8 mouse cellular contexts compared by ENCODE assay signal in the genomic region with DNA sequence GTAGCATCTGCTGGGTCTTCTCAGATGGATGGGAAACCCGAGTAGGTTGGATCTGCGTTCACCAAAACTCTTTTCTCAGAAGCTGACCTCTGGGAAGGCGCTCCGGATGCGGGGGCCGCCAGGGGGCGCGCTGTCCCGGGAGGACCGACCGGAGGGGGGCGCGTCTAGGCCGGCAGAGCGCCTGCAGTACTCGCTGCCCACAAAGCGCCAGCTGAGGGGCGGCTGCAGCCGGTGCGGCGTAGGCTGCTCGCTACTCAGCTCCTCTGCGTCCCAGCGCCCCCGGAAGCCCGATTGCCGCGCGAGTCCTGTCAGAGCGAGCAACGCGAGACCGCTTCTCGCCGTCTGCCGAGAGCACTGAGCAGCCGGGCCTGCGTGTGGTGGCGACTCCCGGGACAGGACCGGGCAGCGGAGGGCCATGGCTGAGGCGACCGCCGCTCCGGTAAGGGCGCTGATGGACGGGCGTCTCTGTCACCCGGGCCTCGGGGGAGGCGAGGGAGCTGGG. TPM values are rescaled to one million over a fixed set of nuclear protein-coding genes. Genes with fewer than 3 reads are reported as not detected.
A peak's percentile ranks its signal among the peaks of the same experiment; 100 is the strongest.
DNase-seq lines count a peak whose midpoint lies in the region; ATAC-seq and TF ChIP-seq lines count a peak whose summit lies in the region.

A gene (plus strand): TSS at position 180 of the 502 bp plus-strand sequence.

- peak; percentile 68 for TF ChIP-seq POLR2A in CH12.LX (IDR thresholded peaks at IDR 0.05; ENCODE audit: low read depth, low read length)

- H3K79me2 ChIP-seq in CH12.LX (replicated peaks; ENCODE audit: control insufficient read depth, extremely low read depth, insufficient read depth, poor library complexity, severe bottlenecking), result peaks cover 7% of the 10 kb centered on the region; the same call in 1 of the 2 replicates

- H3K4me2 ChIP-seq in CH12.LX (ENCODE audit: insufficient read depth, low read depth, poor library complexity, severe bottlenecking), result peak within 1 kb of the TSS; percentile 70
- H3K4me2 ChIP-seq in heart, embryonic 15.5 days, result peak within 1 kb of the TSS; percentile 78
- H3K4me2 ChIP-seq in liver, embryonic 13.5 days, result peak within 1 kb of the TSS; percentile 94
- peak within 1 kb of the TSS; percentile 58 for H3K4me2 ChIP-seq in stomach, embryonic 14.5 days (replicated peaks; ENCODE audit: low read depth, low read length)

- peaks cover 2 to 18% of the 10 kb centered on the region in 2 experiments for H3K4me1 ChIP-seq in CH12.LX (ENCODE audit: control insufficient read depth in 1 of 2, insufficient read depth in 2 of 2)
- peaks cover 15% of the 10 kb centered on the region for H3K4me1 ChIP-seq in forebrain, embryonic 10.5 days
- H3K4me1 ChIP-seq in heart, embryonic 15.5 days (replicated peaks), result peaks cover 18% of the 10 kb centered on the region
- peaks cover 41% of the 10 kb centered on the region for H3K4me1 ChIP-seq in liver, embryonic 13.5 days (replicated peaks)
- 0 out of 2 replicates have a peak, but pooled peaks cover 5% of the 10 kb centered on the region for H3K4me1 ChIP-seq in stomach, embryonic 14.5 days (ENCODE audit: control insufficient read depth, insufficient read depth, low read length)

- DNase-seq in CH12.LX (ENCODE audit: extremely low read depth), result peak; percentile 87
- peak; percentile 86 for DNase-seq in c-Kit-positive CD71-negative TER-119-negative erythroid progenitor cells, embryonic 14.5 days (ENCODE audit: low read depth)
- DNase-seq in forebrain, embryonic 10.5 days (ENCODE audit: extremely low spot score, low spot score), result peak; percentile 94
- peak; percentile 94 to 97 for DNase-seq in kidney, postnatal 25 days
- DNase-seq in liver, embryonic 13.5 days, result peak; percentile 92
- DNase-seq in natural killer cell, adult 2 months (ENCODE audit: low spot score in 2 of 2), result peak; percentile 94 to 96

- no peaks in the 10 kb centered on the region for H3K9me3 ChIP-seq in CH12.LX (replicated peaks; ENCODE audit: low read length)
- peaks cover 4% of the 10 kb centered on the region; the same call in 1 of the 2 replicates for H3K9me3 ChIP-seq in forebrain, embryonic 10.5 days
- no peaks in the 10 kb centered on the region for H3K9me3 ChIP-seq in heart, embryonic 15.5 days (replicated peaks)
- no peaks in the 10 kb centered on the region for H3K9me3 ChIP-seq in liver, embryonic 13.5 days (replicated peaks)
- H3K9me3 ChIP-seq in stomach, embryonic 14.5 days (ENCODE audit: control insufficient read depth, low read depth, low read length), result no peaks in the 10 kb centered on the region

- no peak for TF ChIP-seq EP300 in CH12.LX (IDR thresholded peaks at IDR 0.05; ENCODE audit: low read length)

- no peaks in the 10 kb centered on the region for H3K27me3 ChIP-seq in CH12.LX (replicated peaks)
- H3K27me3 ChIP-seq in forebrain, embryonic 10.5 days (ENCODE audit: poor library complexity, severe bottlenecking), result no peaks in the 10 kb centered on the region
- no peaks in the 10 kb centered on the region for H3K27me3 ChIP-seq in heart, embryonic 15.5 days
- H3K27me3 ChIP-seq in liver, embryonic 13.5 days, result no peaks in the 10 kb centered on the region
- no peaks in the 10 kb centered on the region for H3K27me3 ChIP-seq in stomach, embryonic 14.5 days (ENCODE audit: control insufficient read depth, insufficient read depth, low read length)

- H3K27ac ChIP-seq in CH12.LX (ENCODE audit: insufficient read depth, low read depth), result peak within 1 kb of the TSS; percentile 89
- peak within 1 kb of the TSS; percentile 94 for H3K27ac ChIP-seq in forebrain, embryonic 10.5 days
- H3K27ac ChIP-seq in heart, embryonic 15.5 days, result peak within 1 kb of the TSS; percentile 96
- H3K27ac ChIP-seq in liver, embryonic 13.5 days, result peak within 1 kb of the TSS; percentile 88
- H3K27ac ChIP-seq in stomach, embryonic 14.5 days (ENCODE audit: low read length), result peak within 1 kb of the TSS; percentile 95

- peak; percentile 95 for ATAC-seq in heart, embryonic 15.5 days (replicated peaks; ENCODE audit: insufficient number of reproducible peaks, insufficient read depth, low FRiP score, low read depth)
- peak; percentile 90 for ATAC-seq in liver, embryonic 13.5 days (ENCODE audit: low read depth)
- peak; percentile 95 for ATAC-seq in stomach, embryonic 14.5 days (ENCODE audit: insufficient number of reproducible peaks, insufficient read depth, low FRiP score, low read depth)

- in situ Hi-C loops in CH12.LX (cut with MboI; ENCODE audit: low pct_ligation_motif_present, low pct_unique_long_range_greater_than_20kb, low sequenced_read_pairs), result no loop called here

- peak in 1 of 2 experiments; percentile 100; a peak in 2 of 4 replicates for TF ChIP-seq CTCF in CH12.LX (conservative IDR thresholded peaks at IDR 0.05 in 1 of 2, IDR thresholded peaks at IDR 0.05 in 1 of 2; ENCODE audit: low read depth in 2 of 2, low read length in 2 of 2)

- peak within 1 kb of the TSS; percentile 91 to 99 (median 98) for H3K4me3 ChIP-seq in CH12.LX (replicated peaks in 1 of 3; ENCODE audit: low read depth in 2 of 3, low read length in 2 of 3, poor library complexity in 1 of 3)
- peak within 1 kb of the TSS; percentile 98 for H3K4me3 ChIP-seq in forebrain, embryonic 10.5 days
- H3K4me3 ChIP-seq in heart, embryonic 15.5 days, result peak within 1 kb of the TSS; percentile 85
- peak within 1 kb of the TSS; percentile 94 for H3K4me3 ChIP-seq in liver, embryonic 13.5 days (replicated peaks)
- peak within 1 kb of the TSS; percentile 98 for H3K4me3 ChIP-seq in stomach, embryonic 14.5 days (ENCODE audit: low read depth, low read length)

- 0% methylated on average over 52 of the region's 52 CpGs for WGBS in forebrain, embryonic 10.5 days
- under 1% methylated on average over 52 of the region's 52 CpGs for WGBS in heart, embryonic 15.5 days
- WGBS in liver, embryonic 13.5 days (ENCODE audit: insufficient replicate concordance), result under 1% methylated on average over 52 of the region's 52 CpGs
- under 1% methylated on average over 52 of the region's 52 CpGs for WGBS in stomach, embryonic 14.5 days

- TF ChIP-seq RAD21 in CH12.LX (IDR thresholded peaks at IDR 0.05; ENCODE audit: low read depth, low read length), result peak; percentile 45

- H3K9ac ChIP-seq in CH12.LX (ENCODE audit: insufficient read depth, low read depth), result peak within 1 kb of the TSS; percentile 80
- H3K9ac ChIP-seq in heart, embryonic 15.5 days, result peak within 1 kb of the TSS; percentile 95
- peak within 1 kb of the TSS; percentile 94 for H3K9ac ChIP-seq in liver, embryonic 13.5 days
- peak within 1 kb of the TSS; percentile 89 for H3K9ac ChIP-seq in stomach, embryonic 14.5 days (replicated peaks; ENCODE audit: low read depth, low read length)

- dilution Hi-C loops in CH12.LX (cut with MboI; ENCODE audit: extremely low pct_ligation_motif_present, extremely low pct_unique_long_range_greater_than_20kb, low sequenced_read_pairs), result no loop called here

- peaks cover 4 to 9% of the 10 kb centered on the region in 2 experiments for H3K36me3 ChIP-seq in CH12.LX (replicated peaks in 1 of 2; ENCODE audit: control insufficient read depth in 1 of 2, insufficient read depth in 1 of 2, low read length in 1 of 2)
- peaks cover 5% of the 10 kb centered on the region for H3K36me3 ChIP-seq in forebrain, embryonic 10.5 days (replicated peaks)
- no peaks in the 10 kb centered on the region for H3K36me3 ChIP-seq in heart, embryonic 15.5 days
- peaks cover 4% of the 10 kb centered on the region for H3K36me3 ChIP-seq in liver, embryonic 13.5 days
- no peaks in the 10 kb centered on the region for H3K36me3 ChIP-seq in stomach, embryonic 14.5 days (ENCODE audit: control insufficient read depth, insufficient read depth, low read length)

TF ChIP-seq in CH12.LX, 34 proteins besides CTCF, POLR2A, EP300 and RAD21 (continues in another document):
- TF ChIP-seq ZC3H11A (IDR thresholded peaks at IDR 0.05; ENCODE audit: low read depth, low read length) (no peak), ETS1 (conservative IDR thresholded peaks at IDR 0.05; ENCODE audit: low read depth, low read length) (no peak; the same call in 1 of the 2 replicates), HCFC1 (IDR thresholded peaks at IDR 0.05; ENCODE audit: low read depth, low read length) (peak; percentile 77), JUN (IDR thresholded peaks at IDR 0.05; ENCODE audit: insufficient read depth, low read depth, low read length) (no peak), MAFK (IDR thresholded peaks at IDR 0.05; ENCODE audit: insufficient replicate concordance, low read length) (no peak), UBTF (IDR thresholded peaks at IDR 0.05; ENCODE audit: low read depth, low read length) (peak; percentile 91), SIN3A (IDR thresholded peaks at IDR 0.05; ENCODE audit: low read length) (peak; percentile 88), TCF12 (IDR thresholded peaks at IDR 0.05; ENCODE audit: low read depth, low read length) (peak; percentile 86), ZMIZ1 (IDR thresholded peaks at IDR 0.05; ENCODE audit: low read depth, low read length) (peak; percentile 66; the same call in 1 of the 2 replicates), USF1 (IDR thresholded peaks at IDR 0.05; ENCODE audit: low read depth, low read length) (no peak), E2F4 (IDR thresholded peaks at IDR 0.05; ENCODE audit: insufficient replicate concordance, low read depth, low read length) (no peak), GABPA (IDR thresholded peaks at IDR 0.05; ENCODE audit: insufficient replicate concordance, low read depth, low read length) (peak; percentile 45; the same call in 1 of the 2 replicates), ZKSCAN1 (IDR thresholded peaks at IDR 0.05; ENCODE audit: borderline replicate concordance, low read depth, low read length) (no peak), CHD2 (IDR thresholded peaks at IDR 0.05; ENCODE audit: low read length) (peak; percentile 67; the same call in 1 of the 2 replicates), IRF4 (IDR thresholded peaks at IDR 0.05; ENCODE audit: low read depth, low read length) (peak; percentile 84), CHD1 (IDR thresholded peaks at IDR 0.05; ENCODE audit: low read depth, low read length) (peak; percentile 58; the same call in 1 of the 2 replicates), RCOR1 (conservative IDR thresholded peaks at IDR 0.05; ENCODE audit: low read depth, low read length) (no peak), JUND (conservative IDR thresholded peaks at IDR 0.05; ENCODE audit: low read depth, low read length) (no peak), ZNF384 (IDR thresholded peaks at IDR 0.05; ENCODE audit: low read depth, low read length) (peak; percentile 45; the same call in 1 of the 2 replicates), MAX (IDR thresholded peaks at IDR 0.05; ENCODE audit: low read length) (peak; percentile 47; the same call in 1 of the 2 replicates)

RNA-seq across cellular contexts. Expression of the gene that starts here (rescaled TPM):
- total RNA-seq in CH12.LX (2012; rRNA removed), result 1.8 and 2.2 TPM in 2 replicates
- total RNA-seq in CH12.LX (2014; rRNA removed), result 1.5 and 1.8 TPM in 2 replicates
- 4.4 and 4.6 TPM in 2 replicates for polyA plus RNA-seq in CH12.LX (2012; ENCODE audit: insufficient read length, low read depth)
- polyA plus RNA-seq in forebrain, embryonic 10.5 days (2016; fragmentation: Nextera tagmentation; extraction: Ambion mirVana), result 8.2 and 8.9 TPM in 2 replicates
- polyA plus RNA-seq in heart, embryonic 15.5 days (2015; fragmentation: Nextera tagmentation; extraction: Ambion mirVana), result 4.0 and 5.8 TPM in 2 replicates
- 2.2 TPM in 2 replicates for polyA plus RNA-seq in liver, embryonic 13.5 days (2015; fragmentation: Nextera tagmentation; extraction: Ambion mirVana)
- polyA plus RNA-seq in stomach, embryonic 14.5 days (2014; fragmentation: Nextera tagmentation; extraction: Ambion mirVana), result 11.6 and 13.4 TPM in 2 replicates

Comparison
In these comparisons a context has a peak if more than half of its experiments do, and no peak if none do; other contexts are left out.
1. Peak in every context shown above with its lines: DNase-seq, ATAC-seq, H3K4me3 ChIP-seq and H3K27ac ChIP-seq.